Mouse (Mus musculus): ENCODE data around the gene Zbed5. TPM values are rescaled to one million over a fixed set of nuclear protein-coding genes. Genes with fewer than 3 reads are reported as not detected.
"Not testable (repeated sequence)": the region's sequence is repeated elsewhere in the genome, so short reads cannot be mapped to it uniquely, and the experiment has no call there.

Zbed5 gene
- total RNA-seq, 1 experiment from 2014 or later: 1.8 TPM

- peak; percentile 94 for DNase-seq
These were observed 12.9 kb downstream of the Zbed5 start, which contains the start of gene Nupr1l for GRCm38 (mm10) chr5:129908242-129908965. Nupr1l (plus strand) TSS chr5:129908540.

- no peak for DNase-seq
These were observed 13.6 kb downstream of the Zbed5 start for GRCm38 (mm10) chr5:129909147-129909546.

- DNase-seq: no peak
These were observed 14.1 kb downstream of the Zbed5 start for GRCm38 (mm10) chr5:129909591-129909990.

- DNase-seq: peak; percentile 11
These were observed 18.5 kb downstream of the Zbed5 start for GRCm38 (mm10) chr5:129914024-129914423.

- DNase-seq: not testable (repeated sequence)
These were observed 20.0 kb downstream of the Zbed5 start for GRCm38 (mm10) chr5:129915491-129915890.

- no peak for DNase-seq
These were observed 22.6 kb downstream of the Zbed5 start for GRCm38 (mm10) chr5:129918065-129918651.

- peak; percentile 3 for DNase-seq
These were observed 23.2 kb downstream of the Zbed5 start for GRCm38 (mm10) chr5:129918752-129919151.

GRCm38 (mm10) chr5:129919320-129919719 lies 23.8 kb downstream of the Zbed5 start:
- no peak for DNase-seq

- DNase-seq: no peak
These were observed 26.4 kb downstream of the Zbed5 start for GRCm38 (mm10) chr5:129921972-129922371.

GRCm38 (mm10) chr5:129924820-129925452 lies 29.4 kb downstream of the Zbed5 start:
- DNase-seq: no peak

GRCm38 (mm10) chr5:129925933-129926332 lies 30.4 kb downstream of the Zbed5 start:
- DNase-seq: no peak

- DNase-seq: no peak
These were observed 34.7 kb downstream of the Zbed5 start for GRCm38 (mm10) chr5:129929924-129930855.

GRCm38 (mm10) chr5:129936941-129937340 lies 41.4 kb downstream of the Zbed5 start:
- DNase-seq: no peak

- no peak for DNase-seq
These were observed 44.8 kb downstream of the Zbed5 start for GRCm38 (mm10) chr5:129940281-129940680.

- DNase-seq: no peak
These were observed 45.4 kb downstream of the Zbed5 start for GRCm38 (mm10) chr5:129940736-129941494.

GRCm38 (mm10) chr5:129941495-129942045 lies 46.0 kb downstream of the Zbed5 start, which contains the start of gene Vkorc1l1:
Vkorc1l1 (plus strand) TSS chr5:129941970.
- DNase-seq: peak; percentile 99

- DNase-seq: peak; percentile 44
These were observed 46.8 kb downstream of the Zbed5 start for GRCm38 (mm10) chr5:129942073-129942939.

GRCm38 (mm10) chr5:129943402-129943801 lies 47.9 kb downstream of the Zbed5 start:
- no peak for DNase-seq

GRCm38 (mm10) chr5:129947528-129948033 lies 52.1 kb downstream of the Zbed5 start:
- DNase-seq: no peak

GRCm38 (mm10) chr5:129952143-129952542 lies 56.6 kb downstream of the Zbed5 start:
- DNase-seq: no peak
